Mouse (Mus musculus) urinary bladder, postnatal 10 days (tissue): ENCODE results near the gene Paqr6.

Experiments used
- DNase-seq: peaks from one replicate; pipeline ENCODE4 v3.0.0; 2022; ENCODE audit warnings: low spot score

Paqr6 gene

DNA sequence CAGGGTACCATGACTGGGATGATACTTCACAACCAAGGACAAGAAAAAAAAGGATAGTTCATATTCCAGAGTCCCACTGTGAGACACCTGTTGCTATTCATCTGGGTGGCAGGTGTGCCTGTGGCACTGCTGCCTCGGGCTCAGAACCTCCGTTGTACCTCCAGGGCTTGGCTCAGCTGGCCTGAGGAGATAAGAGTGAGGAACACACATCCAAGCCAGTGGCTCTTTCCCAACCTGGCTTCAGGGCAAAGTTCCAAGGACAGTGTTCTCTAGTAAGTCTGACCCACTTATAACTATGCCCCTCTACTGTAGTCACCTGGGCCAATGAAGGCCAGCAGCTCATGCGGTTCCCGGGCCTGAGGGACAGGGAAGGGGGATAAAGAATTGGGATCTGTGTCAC, 47.3 kb downstream of the Paqr6 start:
- DNase-seq = no peak

DNA sequence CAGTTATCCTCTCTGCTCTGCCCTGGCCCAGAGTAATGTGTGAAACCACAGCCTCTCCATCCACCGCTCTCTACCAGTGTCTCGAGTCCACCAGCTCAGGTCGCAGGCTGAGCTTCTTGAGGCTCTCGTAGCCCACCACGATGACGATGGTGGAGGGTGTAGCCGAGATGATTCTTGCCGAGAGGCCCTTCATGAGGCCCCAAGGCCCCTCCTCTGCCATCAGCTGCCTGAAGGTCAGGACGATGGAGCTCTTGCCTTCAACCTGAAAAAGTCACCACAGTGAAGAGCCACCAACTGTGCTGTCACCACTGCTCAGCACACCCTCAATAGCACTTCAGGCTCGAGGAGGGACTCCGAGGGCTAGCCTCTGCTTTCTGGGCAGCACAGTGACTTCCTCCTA, 48.3 kb downstream of the Paqr6 start:
- no peak for DNase-seq

DNA sequence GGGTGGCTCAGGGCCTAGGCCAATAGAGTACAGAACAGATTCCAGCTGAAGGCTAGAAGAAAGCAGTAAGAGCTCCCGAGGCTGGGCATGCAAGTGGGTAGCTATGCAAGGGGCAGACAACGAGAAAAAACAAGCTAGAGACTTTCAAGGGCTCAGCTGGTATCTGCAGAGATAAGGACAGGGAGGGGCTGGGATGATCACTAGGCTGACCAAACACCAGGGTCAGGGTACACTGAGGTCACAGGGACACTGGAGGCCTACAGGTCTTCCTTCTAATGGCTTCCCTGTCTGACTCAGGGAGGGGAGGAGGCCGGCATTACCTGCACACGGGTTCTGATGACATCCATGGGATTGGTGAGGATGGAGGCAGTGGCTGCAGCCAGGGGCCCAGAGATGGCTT, 51.3 kb downstream of the Paqr6 start:
- DNase-seq = no peak

DNA sequence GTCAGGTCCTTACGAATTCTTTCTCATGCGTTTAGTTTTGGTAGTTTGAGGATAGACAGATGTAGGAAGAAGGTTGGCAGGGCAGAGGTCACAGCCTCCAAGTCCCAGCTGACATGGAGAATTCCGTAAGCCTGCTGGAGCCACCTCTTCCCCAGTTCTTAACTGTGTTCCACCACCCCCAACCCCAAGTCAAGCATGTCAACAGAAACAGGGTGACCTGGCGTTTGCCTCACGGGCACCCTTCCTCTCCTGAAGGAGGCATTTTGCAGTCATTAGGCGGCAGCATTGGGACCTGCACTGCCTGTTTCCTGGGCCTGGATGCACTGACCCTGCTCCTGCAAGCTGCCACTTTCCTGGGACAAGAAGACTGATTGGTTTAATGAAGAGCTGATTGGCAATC, 53.6 kb downstream of the Paqr6 start:
- no peak for DNase-seq
